ENCODE assay signal across 9 mouse cellular contexts in genomic region chr2:30262840-30263441, GRCm38 (mm10). TPM values are rescaled to one million over a fixed set of nuclear protein-coding genes. Genes with fewer than 3 reads are reported as not detected.
DNase-seq lines count a peak whose midpoint lies in the region; ATAC-seq lines count a peak whose summit lies in the region.
"Had no signal": no experiment of that assay in that cellular context is flagged by ENCODE, and none has a peak within 500 bp of the region (broad histone marks: within the 10 kb centered on the region; RNA-seq: fewer than 3 reads in every experiment).

No protein-coding gene starts in this region.

- H3K4me1 ChIP-seq in neural tube, embryonic 13.5 days (replicated peaks) = peaks cover 70% of the 10 kb centered on the region
- H3K4me1 ChIP-seq in heart, embryonic 12.5 days (replicated peaks) = peaks cover 68% of the 10 kb centered on the region

- H3K4me3 ChIP-seq in neural tube, embryonic 13.5 days = no peak overlapping the region
- H3K4me3 ChIP-seq in heart, embryonic 12.5 days = no peak overlapping the region

- peak overlapping the region; percentile 47 for H3K27ac ChIP-seq in neural tube, embryonic 13.5 days (replicated peaks)
- H3K27ac ChIP-seq in heart, embryonic 12.5 days (ENCODE audit: poor library complexity, severe bottlenecking) = peak overlapping the region; percentile 53; the same call in 1 of the 2 replicates

- peak; percentile 75 for DNase-seq in adrenal gland, adult 2 months
- no peak for DNase-seq in adrenal gland, postnatal 4 days (ENCODE audit: low spot score in 2 of 2)
- no peak for DNase-seq in neural tube, embryonic 10.5 days (ENCODE audit: extremely low spot score, low spot score)
- DNase-seq in layer of hippocampus, postnatal 10 days (ENCODE audit: low spot score in 2 of 2) = peak; percentile 81 to 83
- no peak for DNase-seq in yolk sac, embryonic 10.5 days (ENCODE audit: low spot score)
- no peak for DNase-seq in urinary bladder, postnatal 25 days (ENCODE audit: low spot score)

- H3K4me2 ChIP-seq in neural tube, embryonic 13.5 days = no peak overlapping the region
- H3K4me2 ChIP-seq in heart, embryonic 12.5 days = no peak overlapping the region

- no peaks in the 10 kb centered on the region for H3K9me3 ChIP-seq in neural tube, embryonic 13.5 days
- H3K9me3 ChIP-seq in heart, embryonic 12.5 days (replicated peaks) = no peaks in the 10 kb centered on the region

- H3K9ac ChIP-seq in neural tube, embryonic 13.5 days = no peak overlapping the region
- no peak overlapping the region for H3K9ac ChIP-seq in heart, embryonic 12.5 days

- peak; percentile 82 for ATAC-seq in neural tube, embryonic 13.5 days (ENCODE audit: low read depth)
- no peak for ATAC-seq in heart, embryonic 12.5 days (ENCODE audit: insufficient number of reproducible peaks, low FRiP score)

- peaks cover 68% of the 10 kb centered on the region for H3K36me3 ChIP-seq in neural tube, embryonic 13.5 days
- H3K36me3 ChIP-seq in heart, embryonic 12.5 days = peaks cover 61% of the 10 kb centered on the region

- H3K27me3 ChIP-seq in neural tube, embryonic 13.5 days = no peaks in the 10 kb centered on the region
- H3K27me3 ChIP-seq in heart, embryonic 12.5 days (replicated peaks) = no peaks in the 10 kb centered on the region

- WGBS in neural tube, embryonic 13.5 days = 55% methylated on average over 4 of the region's 4 CpGs
- WGBS in heart, embryonic 12.5 days = 63% methylated on average over 4 of the region's 4 CpGs

RNA-seq across cellular contexts. Expression of gene Phyhd1, which starts 3.1 kb away (rescaled TPM):
- 10 to 100 TPM; 17.5 to 18.0 TPM for total RNA-seq in adrenal gland, adult 2 months (2021)
- polyA plus RNA-seq in adrenal gland, adult 2 months (2012; rRNA removed) = 8.5 and 18.3 TPM in 2 replicates
- 10 to 100 TPM; 15.4 to 16.6 TPM for total RNA-seq in adrenal gland, postnatal 4 days (2021)
- polyA plus RNA-seq in neural tube, embryonic 13.5 days (2015; fragmentation: Nextera tagmentation; extraction: Ambion mirVana) = 4.3 and 4.8 TPM in 2 replicates
- polyA plus RNA-seq in heart, embryonic 12.5 days (2016; fragmentation: Nextera tagmentation; extraction: Ambion mirVana) = 5.7 and 6.5 TPM in 2 replicates
- 10 to 100 TPM; 16.9 to 19.2 TPM for total RNA-seq in layer of hippocampus, postnatal 10 days (2021)

RNA-seq across cellular contexts. Expression of gene Gm28038, which starts 17.9 kb away (rescaled TPM):
- total RNA-seq in adrenal gland, adult 2 months (2021) = not detected
- polyA plus RNA-seq in adrenal gland, adult 2 months (2012; rRNA removed) = not detected in 2 replicates
- total RNA-seq in adrenal gland, postnatal 4 days (2021) = not detected
- not detected in 2 replicates for polyA plus RNA-seq in neural tube, embryonic 13.5 days (2015; fragmentation: Nextera tagmentation; extraction: Ambion mirVana)
- not detected in 2 replicates for polyA plus RNA-seq in heart, embryonic 12.5 days (2016; fragmentation: Nextera tagmentation; extraction: Ambion mirVana)
- total RNA-seq in layer of hippocampus, postnatal 10 days (2021) = not detected
- total RNA-seq: neutrophil, adult 5-6 weeks had no signal

RNA-seq across cellular contexts. Expression of gene Gm28035, which starts 22.6 kb away (rescaled TPM):
- total RNA-seq in adrenal gland, adult 2 months (2021) = 1 to 10 TPM in 1 of 2 experiments, under 1 TPM in 1; 0.97 to 1.9 TPM
- 14.0 and 15.0 TPM in 2 replicates for polyA plus RNA-seq in adrenal gland, adult 2 months (2012; rRNA removed)
- total RNA-seq in adrenal gland, postnatal 4 days (2021) = 1 to 10 TPM; 1.3 TPM
- polyA plus RNA-seq in neural tube, embryonic 13.5 days (2015; fragmentation: Nextera tagmentation; extraction: Ambion mirVana) = 0.23 and 0.24 TPM in 2 replicates
- 0.33 and 0.40 TPM in 2 replicates for polyA plus RNA-seq in heart, embryonic 12.5 days (2016; fragmentation: Nextera tagmentation; extraction: Ambion mirVana)
- total RNA-seq in layer of hippocampus, postnatal 10 days (2021) = 1 to 10 TPM; 5.8 to 7.2 TPM

RNA-seq across cellular contexts. Expression of gene Dolk, which starts 23.2 kb away (rescaled TPM):
- 10 to 100 TPM; 39.5 to 61.5 TPM for total RNA-seq in adrenal gland, adult 2 months (2021)
- 39.0 and 42.2 TPM in 2 replicates for polyA plus RNA-seq in adrenal gland, adult 2 months (2012; rRNA removed)
- total RNA-seq in adrenal gland, postnatal 4 days (2021) = 10 to 100 TPM; 36.0 to 36.5 TPM
- 33.1 and 35.6 TPM in 2 replicates for polyA plus RNA-seq in neural tube, embryonic 13.5 days (2015; fragmentation: Nextera tagmentation; extraction: Ambion mirVana)
- 26.6 and 27.1 TPM in 2 replicates for polyA plus RNA-seq in heart, embryonic 12.5 days (2016; fragmentation: Nextera tagmentation; extraction: Ambion mirVana)
- 10 to 100 TPM; 23.8 to 24.4 TPM for total RNA-seq in layer of hippocampus, postnatal 10 days (2021)

RNA-seq across cellular contexts. Expression of gene Nup188, which starts 23.3 kb away (rescaled TPM):
- 10 to 100 TPM; 24.9 to 31.1 TPM for total RNA-seq in adrenal gland, adult 2 months (2021)
- polyA plus RNA-seq in adrenal gland, adult 2 months (2012; rRNA removed) = 54.4 and 66.6 TPM in 2 replicates
- 10 to 100 TPM; 46.9 TPM for total RNA-seq in adrenal gland, postnatal 4 days (2021)
- 19.7 and 26.7 TPM in 2 replicates for polyA plus RNA-seq in neural tube, embryonic 13.5 days (2015; fragmentation: Nextera tagmentation; extraction: Ambion mirVana)
- 34.4 and 34.9 TPM in 2 replicates for polyA plus RNA-seq in heart, embryonic 12.5 days (2016; fragmentation: Nextera tagmentation; extraction: Ambion mirVana)
- 10 to 100 TPM; 24.6 to 30.1 TPM for total RNA-seq in layer of hippocampus, postnatal 10 days (2021)

Comparison
In these comparisons a context has a peak if more than half of its experiments do, and no peak if none do; other contexts are left out.
1. DNase-seq: peak in adrenal gland, adult 2 months (single experiment) and layer of hippocampus, postnatal 10 days (2 of 2); none in adrenal gland, postnatal 4 days (0 of 2), neural tube, embryonic 10.5 days (single experiment), yolk sac, embryonic 10.5 days (single experiment) and urinary bladder, postnatal 25 days (single experiment).